Mouse (Mus musculus) CH12.LX (cell line): Measurements from ENCODE around the gene Mapk9.

ENCODE experiments used
- CHD1 ChIP-seq: IDR thresholded peaks from 2 replicates; pipeline ENCODE4 v1.6.1; 2012; ENCODE audit warnings: low read depth, low read length, improper control_type of control experiment, inconsistent platforms
- CTCF ChIP-seq, 2 experiments: IDR thresholded peaks in 1 of 2; conservative IDR thresholded peaks in 1 of 2; 2 replicates each; pipeline ENCODE4 v1.5.1; 2011 to 2012; ENCODE audit warnings: low read depth in 2 of 2, low read length in 2 of 2, improper control_type of control experiment in 1 of 2, inconsistent platforms in 1 of 2, mild to moderate bottlenecking in 1 of 2, moderate library complexity in 1 of 2
- HCFC1 ChIP-seq: IDR thresholded peaks from 2 replicates; pipeline ENCODE4 v1.6.1; 2012; ENCODE audit warnings: low read depth, mild to moderate bottlenecking, inconsistent platforms, low read length, improper control_type of control experiment
- JUN ChIP-seq: IDR thresholded peaks from 2 replicates; pipeline ENCODE4 v1.6.1; 2011; ENCODE audit warnings: low read depth, mild to moderate bottlenecking, low read length, improper control_type of control experiment, moderate library complexity; ENCODE audit not compliant: insufficient read depth
- MAZ ChIP-seq: IDR thresholded peaks from 2 replicates; pipeline ENCODE4 v1.6.1; 2012; ENCODE audit warnings: low read depth, mild to moderate bottlenecking, inconsistent platforms, low read length, improper control_type of control experiment, moderate library complexity
- MXI1 ChIP-seq: IDR thresholded peaks from 2 replicates; pipeline ENCODE4 v1.6.1; 2011; ENCODE audit warnings: mild to moderate bottlenecking, low read depth, low read length, improper control_type of control experiment
- NRF1 ChIP-seq: IDR thresholded peaks from 2 replicates; pipeline ENCODE4 v1.6.1; 2014; ENCODE audit warnings: low read depth, mild to moderate bottlenecking, inconsistent platforms, low read length, improper control_type of control experiment, moderate library complexity
- RAD21 ChIP-seq: IDR thresholded peaks from 2 replicates; pipeline ENCODE4 v1.6.1; 2011; ENCODE audit warnings: low read depth, mild to moderate bottlenecking, low read length, improper control_type of control experiment, moderate library complexity
- SIN3A ChIP-seq: IDR thresholded peaks from 2 replicates; pipeline ENCODE4 v1.6.1; 2012; ENCODE audit warnings: low read length, improper control_type of control experiment, inconsistent platforms
- TBP ChIP-seq: conservative IDR thresholded peaks from 2 replicates; pipeline ENCODE4 v1.6.1; 2011; ENCODE audit warnings: low read depth, low read length, improper control_type of control experiment
- ZC3H11A ChIP-seq: IDR thresholded peaks from 2 replicates; pipeline ENCODE4 v1.6.1; 2012; ENCODE audit warnings: low read depth, mild to moderate bottlenecking, inconsistent platforms, low read length, improper control_type of control experiment
- ZKSCAN1 ChIP-seq: IDR thresholded peaks from 2 replicates; pipeline ENCODE4 v1.6.1; 2012; ENCODE audit warnings: low read depth, inconsistent platforms, low read length, improper control_type of control experiment, borderline replicate concordance

DNA sequence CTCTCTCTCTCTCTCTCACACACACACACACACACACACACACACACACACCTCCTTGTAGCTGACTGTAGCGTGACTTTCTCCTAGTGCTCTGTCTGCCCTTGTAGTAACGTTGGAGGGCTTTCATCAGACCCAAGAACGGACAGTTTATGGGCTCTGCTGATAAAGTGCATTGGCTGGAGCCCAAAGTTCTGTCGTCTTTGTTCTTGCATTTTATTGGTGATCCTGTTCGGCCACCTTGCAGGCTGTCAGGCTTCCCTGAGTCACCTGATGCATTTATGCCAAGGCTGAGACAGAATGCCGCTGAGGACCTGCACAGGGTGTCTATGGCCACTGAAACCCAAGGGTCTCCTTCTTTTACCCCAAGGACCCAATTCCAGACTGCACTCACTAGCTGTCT lies 53.5 kb downstream of the Mapk9 start:
- TF ChIP-seq TBP (no peak), MAZ (no peak), SIN3A (no peak), NRF1 (no peak), ZKSCAN1 (no peak), RAD21 (no peak), CTCF (conservative IDR thresholded peaks at IDR 0.05 in 1 of 2, IDR thresholded peaks at IDR 0.05 in 1 of 2; ENCODE audit: low read depth in 2 of 2, low read length in 2 of 2) (no peak), ZC3H11A (no peak), HCFC1 (no peak), MXI1 (no peak), CHD1 (no peak), JUN (no peak)
